Comparison of ENCODE assay signal across 24 mouse cellular contexts in the genomic region with DNA sequence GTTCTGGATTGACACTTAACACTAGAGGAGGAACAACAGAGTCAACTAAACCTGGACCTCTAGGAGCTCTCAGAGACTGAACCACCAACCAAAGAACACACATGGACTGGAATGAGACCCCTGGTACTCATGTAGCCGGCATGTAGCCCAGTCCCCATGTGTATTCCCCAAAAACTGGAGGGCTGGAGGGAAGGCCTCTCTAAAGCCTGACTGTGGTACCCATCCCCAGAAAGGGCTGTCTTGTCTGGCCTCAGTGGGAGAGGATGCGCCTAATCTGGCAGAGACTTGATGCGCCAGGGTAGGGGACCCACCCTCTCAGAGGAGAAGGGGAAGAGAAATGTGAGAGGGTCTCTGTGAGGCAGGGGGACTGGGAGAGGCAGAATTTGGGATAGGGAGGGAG. TPM values are rescaled to one million over a fixed set of nuclear protein-coding genes. Genes with fewer than 3 reads are reported as not detected.
DNase-seq lines count a peak whose midpoint lies in the region; ATAC-seq lines count a peak whose summit lies in the region.
"Had no signal": no experiment of that assay in that cellular context is flagged by ENCODE, and none has a peak within 500 bp of the region (broad histone marks: within the 10 kb centered on the region; RNA-seq: fewer than 3 reads in every experiment).

No protein-coding gene starts in this region.

- DNase-seq in forebrain, embryonic 11.5 days (ENCODE audit: low spot score), result peak; percentile 14
- peak; percentile 64 for DNase-seq in heart, embryonic 10.5 days (ENCODE audit: low spot score)
- DNase-seq in heart, adult 8-10 months (ENCODE audit: low spot score), result no peak
- peak; percentile 6 for DNase-seq in limb, embryonic 10.5 days (ENCODE audit: low spot score)
- DNase-seq: adrenal gland, adult 8-10 months; adrenal gland, postnatal 14 days; adrenal gland, postnatal 36 days; B cell, adult 2 months; cerebellum, adult 11-12 months; cerebellum, adult 2 months; cerebellum, adult 9-10 months; cerebellum, postnatal 10 days; cerebellum, postnatal 25 days; forebrain, postnatal 0 days had no signal

- no peaks in the 10 kb centered on the region for H3K27me3 ChIP-seq in forebrain, embryonic 11.5 days (ENCODE audit: control insufficient read depth, insufficient read depth, low read length)
- H3K27me3 ChIP-seq in forebrain, embryonic 13.5 days, result no peaks in the 10 kb centered on the region
- H3K27me3 ChIP-seq in heart, embryonic 10.5 days (ENCODE audit: insufficient read depth, poor library complexity, severe bottlenecking), result no peaks in the 10 kb centered on the region
- no peaks in the 10 kb centered on the region for H3K27me3 ChIP-seq in limb, embryonic 10.5 days (ENCODE audit: low read depth, poor library complexity, severe bottlenecking)
- H3K27me3 ChIP-seq: CH12.LX; embryonic facial prominence, embryonic 12.5 days; forebrain, embryonic 12.5 days; forebrain, embryonic 15.5 days had no signal

- H3K27ac ChIP-seq in forebrain, embryonic 11.5 days (ENCODE audit: low read depth, low read length), result no peak overlapping the region
- H3K27ac ChIP-seq in forebrain, embryonic 13.5 days, result no peak overlapping the region
- H3K27ac ChIP-seq in heart, embryonic 10.5 days, result no peak overlapping the region
- H3K27ac ChIP-seq in limb, embryonic 10.5 days, result no peak overlapping the region
- H3K27ac ChIP-seq: embryonic facial prominence, embryonic 10.5 days; embryonic facial prominence, embryonic 12.5 days; forebrain, embryonic 12.5 days; forebrain, embryonic 15.5 days had no signal

- ATAC-seq in forebrain, embryonic 11.5 days (replicated peaks; ENCODE audit: low FRiP score), result no peak
- no peak for ATAC-seq in forebrain, embryonic 13.5 days
- ATAC-seq: activated CD4-positive, CD25-positive, alpha-beta regulatory T cell, adult 4 months; CD4-positive, CD25-positive, alpha-beta regulatory T cell, adult 4 months; forebrain, embryonic 15.5 days; forebrain, postnatal 0 days; Patski had no signal

- no peak overlapping the region for H3K4me3 ChIP-seq in forebrain, embryonic 11.5 days (ENCODE audit: low read depth, low read length)
- no peak overlapping the region for H3K4me3 ChIP-seq in forebrain, embryonic 13.5 days
- no peak overlapping the region for H3K4me3 ChIP-seq in heart, embryonic 10.5 days
- H3K4me3 ChIP-seq in limb, embryonic 10.5 days, result no peak overlapping the region
- H3K4me3 ChIP-seq: embryonic facial prominence, embryonic 10.5 days; embryonic facial prominence, embryonic 12.5 days; forebrain, embryonic 12.5 days; forebrain, embryonic 15.5 days had no signal

- H3K4me2 ChIP-seq in forebrain, embryonic 11.5 days (ENCODE audit: low read depth, low read length, severe bottlenecking), result no peak overlapping the region
- H3K4me2 ChIP-seq in forebrain, embryonic 13.5 days, result no peak overlapping the region
- H3K4me2 ChIP-seq: embryonic facial prominence, embryonic 12.5 days; forebrain, embryonic 12.5 days; forebrain, embryonic 15.5 days had no signal

- 94% methylated on average over 3 of the region's 3 CpGs for WGBS in forebrain, embryonic 11.5 days
- 91% methylated on average over 3 of the region's 3 CpGs for WGBS in forebrain, embryonic 13.5 days
- WGBS in heart, embryonic 10.5 days, result 88% methylated on average over 3 of the region's 3 CpGs
- WGBS in limb, embryonic 10.5 days, result 85% methylated on average over 3 of the region's 3 CpGs

- H3K4me1 ChIP-seq in forebrain, embryonic 11.5 days (replicated peaks; ENCODE audit: control insufficient read depth, insufficient read depth, low read length), result no peaks in the 10 kb centered on the region
- no peaks in the 10 kb centered on the region for H3K4me1 ChIP-seq in forebrain, embryonic 13.5 days
- no peaks in the 10 kb centered on the region for H3K4me1 ChIP-seq in heart, embryonic 10.5 days
- H3K4me1 ChIP-seq in limb, embryonic 10.5 days, result no peaks in the 10 kb centered on the region
- H3K4me1 ChIP-seq: embryonic facial prominence, embryonic 10.5 days; embryonic facial prominence, embryonic 12.5 days; forebrain, embryonic 12.5 days; forebrain, embryonic 15.5 days had no signal

- H3K9me3 ChIP-seq in forebrain, embryonic 11.5 days (ENCODE audit: control insufficient read depth, low read length), result no peaks in the 10 kb centered on the region
- H3K9me3 ChIP-seq in forebrain, embryonic 13.5 days (replicated peaks), result no peaks in the 10 kb centered on the region; the same call in 1 of the 2 replicates
- no peaks in the 10 kb centered on the region for H3K9me3 ChIP-seq in heart, embryonic 10.5 days
- H3K9me3 ChIP-seq in limb, embryonic 10.5 days (replicated peaks), result no peaks in the 10 kb centered on the region
- H3K9me3 ChIP-seq: embryonic facial prominence, embryonic 12.5 days; forebrain, embryonic 12.5 days; forebrain, embryonic 15.5 days; G1E had no signal

- H3K9ac ChIP-seq in forebrain, embryonic 11.5 days (ENCODE audit: low read length), result no peak overlapping the region
- no peak overlapping the region for H3K9ac ChIP-seq in forebrain, embryonic 13.5 days
- H3K9ac ChIP-seq: embryonic facial prominence, embryonic 12.5 days; forebrain, embryonic 12.5 days; forebrain, embryonic 15.5 days; forebrain, postnatal 0 days had no signal

- H3K36me3 ChIP-seq in forebrain, embryonic 11.5 days (ENCODE audit: control insufficient read depth, insufficient read depth, low read length), result no peaks in the 10 kb centered on the region
- no peaks in the 10 kb centered on the region for H3K36me3 ChIP-seq in forebrain, embryonic 13.5 days (ENCODE audit: poor library complexity, severe bottlenecking)
- H3K36me3 ChIP-seq in heart, embryonic 10.5 days, result no peaks in the 10 kb centered on the region
- H3K36me3 ChIP-seq in limb, embryonic 10.5 days, result no peaks in the 10 kb centered on the region
- H3K36me3 ChIP-seq: embryonic facial prominence, embryonic 10.5 days; embryonic facial prominence, embryonic 12.5 days; forebrain, embryonic 12.5 days; forebrain, embryonic 15.5 days; G1E had no signal

RNA-seq across cellular contexts. Expression of a gene that starts 50.4 kb away (rescaled TPM):
- polyA plus RNA-seq in forebrain, embryonic 11.5 days (2014; fragmentation: Nextera tagmentation; extraction: Ambion mirVana), result 1.2 TPM in 2 replicates
- polyA plus RNA-seq in forebrain, embryonic 13.5 days (2015; fragmentation: Nextera tagmentation; extraction: Ambion mirVana), result 0.84 and 1.3 TPM in 2 replicates
- polyA plus RNA-seq in heart, embryonic 10.5 days (2016; fragmentation: Nextera tagmentation; extraction: Ambion mirVana), result 9.4 and 17.2 TPM in 2 replicates
- total RNA-seq in heart, adult 8-10 months (2022), result 1 to 10 TPM; 2.3 to 4.0 (median 3.2) TPM
- 2.7 and 3.8 TPM in 2 replicates for polyA plus RNA-seq in limb, embryonic 10.5 days (2016; fragmentation: Nextera tagmentation; extraction: Ambion mirVana)
- total RNA-seq: CH12.LX had no signal
- polyA plus RNA-seq: activated CD4-positive, CD25-positive, alpha-beta regulatory T cell, adult 4 months; CD4-positive, CD25-positive, alpha-beta regulatory T cell, adult 4 months; G1E had no signal
